Mouse (Mus musculus): ENCODE data around the gene Fkbp8. TPM values are rescaled to one million over a fixed set of nuclear protein-coding genes. Genes with fewer than 3 reads are reported as not detected.

Gene Fkbp8
- polyA plus RNA-seq, 1 experiment from 2014 or later, result 252 TPM

- ATAC-seq (ENCODE audit: low FRiP score, low TSS enrichment), result no peak
- Histone ChIP-seq H3K36me3 (ENCODE audit: control insufficient read depth, insufficient read depth, low read length) (peaks cover 3% of the 10 kb centered on the region; the same call in 1 of the 2 replicates), H3K4me1 (ENCODE audit: control insufficient read depth, insufficient read depth, low read length) (peaks cover 26% of the 10 kb centered on the region), H3K9me3 (ENCODE audit: control insufficient read depth, low read length) (no peaks in the 10 kb centered on the region), H3K27me3 (ENCODE audit: control insufficient read depth, insufficient read depth, low read length) (peaks cover 81% of the 10 kb centered on the region), H3K4me3 (ENCODE audit: low read length) (peak overlapping the region; percentile 20), H3K27ac (ENCODE audit: low read depth, low read length) (no peak overlapping the region), H3K9ac (ENCODE audit: low read depth, low read length) (no peak overlapping the region), H3K4me2 (replicated peaks; ENCODE audit: low read depth, low read length) (peak overlapping the region; percentile 27)
- 11% methylated on average over 37 of the region's 39 CpGs for WGBS
Observed at GRCm38 (mm10) chr8:70500386-70501301, 26.9 kb upstream of the Fkbp8 start.

DNA sequence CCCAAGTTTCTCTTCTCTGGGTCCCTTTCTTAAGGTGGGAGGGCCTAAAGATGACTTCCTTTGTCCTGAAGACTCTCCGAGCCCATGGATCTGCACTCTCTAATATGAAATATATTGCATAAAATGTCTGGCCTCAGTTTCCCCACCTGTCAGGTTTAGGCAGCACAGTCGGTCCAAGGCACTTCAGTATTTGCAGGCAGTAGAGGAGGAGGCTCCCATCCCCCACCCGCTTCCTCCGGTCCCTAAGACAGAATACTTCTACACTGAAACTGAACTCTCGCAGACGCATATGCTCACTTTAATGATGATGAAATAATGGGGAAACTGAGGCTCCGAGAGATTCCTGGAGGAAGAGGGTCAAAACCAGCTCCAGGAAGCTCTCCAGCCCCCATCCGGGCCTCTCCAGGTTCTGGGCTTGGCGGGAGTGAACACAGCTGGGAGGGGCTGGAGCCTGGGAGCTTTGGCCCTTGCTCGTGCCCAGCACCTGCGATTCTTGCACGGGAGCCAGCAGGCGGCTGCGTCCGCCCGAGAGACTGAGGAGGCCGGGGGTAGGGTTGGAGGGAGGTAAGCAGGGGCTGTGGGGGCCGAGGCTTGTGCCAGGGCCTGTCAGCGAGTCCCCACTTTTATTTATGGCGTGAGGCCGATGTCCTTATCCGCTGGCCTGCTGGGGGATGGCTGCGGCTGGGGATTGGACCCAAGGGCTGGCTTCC lies 25.5 kb upstream of the Fkbp8 start:
- Histone ChIP-seq H3K4me2 (replicated peaks; ENCODE audit: low read depth, low read length) (no peak overlapping the region; the same call in 1 of the 2 replicates), H3K4me3 (ENCODE audit: low read length) (no peak overlapping the region), H3K27ac (ENCODE audit: low read depth, low read length) (no peak overlapping the region), H3K36me3 (ENCODE audit: control insufficient read depth, insufficient read depth, low read length) (peaks cover 3% of the 10 kb centered on the region; the same call in 1 of the 2 replicates), H3K9me3 (ENCODE audit: control insufficient read depth, low read length) (no peaks in the 10 kb centered on the region), H3K27me3 (ENCODE audit: control insufficient read depth, insufficient read depth, low read length) (peaks cover 69% of the 10 kb centered on the region), H3K9ac (ENCODE audit: low read depth, low read length) (no peak overlapping the region), H3K4me1 (ENCODE audit: control insufficient read depth, insufficient read depth, low read length) (peaks cover 29% of the 10 kb centered on the region)
- 14% methylated on average over 23 of the region's 23 CpGs for WGBS
- no peak for ATAC-seq (ENCODE audit: low FRiP score, low TSS enrichment)

DNA sequence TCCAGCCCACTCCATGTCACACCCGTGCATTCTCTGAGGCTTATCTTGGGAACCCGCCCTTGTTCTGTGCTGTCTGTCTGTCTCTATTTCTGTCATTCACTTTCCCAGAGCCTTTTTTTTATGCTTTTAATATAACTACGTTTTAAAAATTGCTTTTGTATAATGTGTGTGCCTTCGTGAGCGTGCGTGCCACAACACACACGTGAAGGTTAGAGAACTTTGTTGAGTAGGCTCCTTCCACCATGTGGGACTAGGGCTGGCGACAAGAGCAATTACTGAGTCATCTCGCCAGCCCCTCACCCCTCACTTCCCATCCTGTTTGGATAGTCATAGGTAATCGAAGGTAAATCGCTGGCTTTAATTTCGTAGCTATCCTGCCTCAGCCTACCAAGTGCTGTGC lies 25.0 kb upstream of the Fkbp8 start:
- H3K36me3 ChIP-seq (ENCODE audit: control insufficient read depth, insufficient read depth, low read length), result peaks cover 9% of the 10 kb centered on the region
- H3K4me3 ChIP-seq (ENCODE audit: low read length), result no peak overlapping the region
- no peak for ATAC-seq (ENCODE audit: low FRiP score, low TSS enrichment)
- H3K9ac ChIP-seq (ENCODE audit: low read depth, low read length), result no peak overlapping the region
- peaks cover 29% of the 10 kb centered on the region for H3K4me1 ChIP-seq (ENCODE audit: control insufficient read depth, insufficient read depth, low read length)
- no peak overlapping the region; the same call in 1 of the 2 replicates for H3K4me2 ChIP-seq (replicated peaks; ENCODE audit: low read depth, low read length)
- H3K27me3 ChIP-seq (ENCODE audit: control insufficient read depth, insufficient read depth, low read length), result peaks cover 63% of the 10 kb centered on the region
- H3K9me3 ChIP-seq (ENCODE audit: control insufficient read depth, low read length), result no peaks in the 10 kb centered on the region
- WGBS, result 36% methylated on average over 12 of the region's 12 CpGs
- no peak overlapping the region for H3K27ac ChIP-seq (ENCODE audit: low read depth, low read length)

GRCm38 (mm10) chr8:70503062-70503750 lies 24.3 kb upstream of the Fkbp8 start:
- Histone ChIP-seq H3K4me1 (ENCODE audit: control insufficient read depth, insufficient read depth, low read length) (peaks cover 29% of the 10 kb centered on the region), H3K9ac (ENCODE audit: low read depth, low read length) (no peak overlapping the region)
- WGBS, result 13% methylated on average over 46 of the region's 46 CpGs

DNA sequence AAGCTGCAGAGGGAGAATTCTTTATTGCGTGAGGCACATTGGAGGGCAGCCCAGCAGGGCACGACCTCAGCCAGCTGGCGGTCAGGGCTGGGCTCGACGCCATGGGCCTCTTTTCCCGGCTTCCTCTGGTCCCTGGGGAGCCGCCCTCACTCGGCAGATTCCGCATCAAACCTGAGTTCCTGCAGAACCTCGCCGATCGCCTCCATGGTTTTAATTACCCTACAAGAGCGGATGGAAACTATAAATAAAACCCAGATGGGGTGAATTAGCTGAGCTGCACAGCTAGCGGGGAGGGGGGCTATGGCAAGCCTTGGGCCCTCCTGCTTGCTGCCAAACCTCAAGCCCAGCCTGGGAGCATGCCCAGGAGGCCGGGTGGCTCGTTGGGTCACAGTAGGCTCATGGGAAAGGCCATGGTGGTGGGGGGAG lies 23.2 kb upstream of the Fkbp8 start:
- Histone ChIP-seq H3K27ac (ENCODE audit: low read depth, low read length) (no peak overlapping the region), H3K4me2 (replicated peaks; ENCODE audit: low read depth, low read length) (no peak overlapping the region), H3K9me3 (ENCODE audit: control insufficient read depth, low read length) (no peaks in the 10 kb centered on the region), H3K4me1 (ENCODE audit: control insufficient read depth, insufficient read depth, low read length) (peaks cover 38% of the 10 kb centered on the region), H3K36me3 (ENCODE audit: control insufficient read depth, insufficient read depth, low read length) (peaks cover 27% of the 10 kb centered on the region), H3K4me3 (ENCODE audit: low read length) (no peak overlapping the region), H3K9ac (ENCODE audit: low read depth, low read length) (no peak overlapping the region), H3K27me3 (ENCODE audit: control insufficient read depth, insufficient read depth, low read length) (peaks cover 47% of the 10 kb centered on the region)
- ATAC-seq (ENCODE audit: low FRiP score, low TSS enrichment), result no peak
- 41% methylated on average over 16 of the region's 16 CpGs for WGBS

More at GRCm38 (mm10) chr8:70503062-70503750, 24.3 kb upstream of the Fkbp8 start:
- Histone ChIP-seq H3K4me2 (replicated peaks; ENCODE audit: low read depth, low read length) (0 out of 2 replicates have a peak overlapping the region, but pooled peaks have one; percentile 1), H3K4me3 (ENCODE audit: low read length) (no peak overlapping the region), H3K27me3 (ENCODE audit: control insufficient read depth, insufficient read depth, low read length) (peaks cover 57% of the 10 kb centered on the region), H3K9me3 (ENCODE audit: control insufficient read depth, low read length) (no peaks in the 10 kb centered on the region), H3K27ac (ENCODE audit: low read depth, low read length) (no peak overlapping the region), H3K36me3 (ENCODE audit: control insufficient read depth, insufficient read depth, low read length) (peaks cover 16% of the 10 kb centered on the region)
- ATAC-seq (ENCODE audit: low FRiP score, low TSS enrichment), result 0 out of 2 replicates have a peak, but pooled peaks have one; percentile 7

DNA sequence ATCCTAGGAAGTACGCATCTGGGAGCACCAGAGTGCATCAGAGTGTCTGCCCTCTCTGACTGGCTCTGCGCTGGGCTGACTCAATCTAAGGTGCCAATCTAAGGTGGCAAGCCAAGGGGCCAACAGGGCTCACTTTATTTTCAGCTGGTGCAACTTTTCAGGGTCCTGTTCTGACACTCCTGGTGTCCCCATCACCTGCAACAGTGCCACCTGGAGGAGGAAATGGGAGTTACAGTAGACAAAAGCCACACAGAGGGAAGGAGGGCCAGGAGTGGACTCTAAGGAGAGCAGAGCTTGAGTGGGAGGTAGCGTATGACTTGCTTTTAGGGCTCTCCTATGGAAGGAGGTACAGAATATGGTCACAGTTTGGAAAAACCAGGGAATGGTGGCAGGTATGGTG lies 22.7 kb upstream of the Fkbp8 start:
- H3K4me2 ChIP-seq (replicated peaks; ENCODE audit: low read depth, low read length), result no peak overlapping the region
- 75% methylated on average over 3 of the region's 3 CpGs for WGBS
- H3K4me3 ChIP-seq (ENCODE audit: low read length), result no peak overlapping the region
- no peak overlapping the region for H3K9ac ChIP-seq (ENCODE audit: low read depth, low read length)
- peaks cover 41% of the 10 kb centered on the region for H3K27me3 ChIP-seq (ENCODE audit: control insufficient read depth, insufficient read depth, low read length)
- peaks cover 38% of the 10 kb centered on the region for H3K4me1 ChIP-seq (ENCODE audit: control insufficient read depth, insufficient read depth, low read length)
- peaks cover 27% of the 10 kb centered on the region for H3K36me3 ChIP-seq (ENCODE audit: control insufficient read depth, insufficient read depth, low read length)
- ATAC-seq (ENCODE audit: low FRiP score, low TSS enrichment), result no peak
- no peak overlapping the region for H3K27ac ChIP-seq (ENCODE audit: low read depth, low read length)
- H3K9me3 ChIP-seq (ENCODE audit: control insufficient read depth, low read length), result no peaks in the 10 kb centered on the region

DNA sequence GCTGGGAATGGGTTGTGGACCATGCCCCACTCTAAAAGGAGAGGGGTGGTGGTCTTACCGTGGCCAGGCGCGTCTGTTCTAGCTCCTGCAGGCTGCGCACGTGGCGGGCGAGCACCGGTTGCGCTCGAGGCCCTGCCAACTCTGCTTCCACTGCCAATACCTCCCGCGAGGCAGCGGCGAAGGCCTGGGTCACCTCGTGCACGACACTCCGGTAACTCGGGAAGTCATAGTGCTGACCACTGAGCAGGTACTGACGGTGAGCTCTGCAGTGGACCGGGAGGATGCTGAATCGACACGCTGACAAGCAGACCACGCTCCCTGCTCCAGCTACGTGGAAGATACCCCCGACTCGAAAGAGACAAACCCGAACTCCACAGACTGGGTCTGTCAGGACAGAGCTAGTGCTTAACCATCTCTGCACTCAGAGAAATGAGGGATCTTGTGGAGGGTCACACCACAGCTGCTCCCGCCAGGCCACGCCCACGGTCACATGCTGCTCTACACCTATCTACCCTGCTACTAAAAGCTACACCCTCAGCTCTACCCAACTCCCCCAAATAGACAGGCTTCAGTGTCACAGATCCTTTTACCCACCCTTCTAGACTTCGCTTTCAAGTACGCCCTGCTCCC lies 21.7 kb upstream of the Fkbp8 start:
- Histone ChIP-seq H3K36me3 (ENCODE audit: control insufficient read depth, insufficient read depth, low read length) (peaks cover 27% of the 10 kb centered on the region), H3K27me3 (ENCODE audit: control insufficient read depth, insufficient read depth, low read length) (peaks cover 32% of the 10 kb centered on the region), H3K9me3 (ENCODE audit: control insufficient read depth, low read length) (no peaks in the 10 kb centered on the region), H3K4me1 (ENCODE audit: control insufficient read depth, insufficient read depth, low read length) (peaks cover 36% of the 10 kb centered on the region), H3K9ac (ENCODE audit: low read depth, low read length) (peak overlapping the region; percentile 90), H3K27ac (ENCODE audit: low read depth, low read length) (no peak overlapping the region), H3K4me3 (ENCODE audit: low read length) (peak overlapping the region; percentile 77), H3K4me2 (replicated peaks; ENCODE audit: low read depth, low read length) (peak overlapping the region; percentile 80)
- peak; percentile 30 for ATAC-seq (ENCODE audit: low FRiP score, low TSS enrichment)
- 38% methylated on average over 32 of the region's 32 CpGs for WGBS

DNA sequence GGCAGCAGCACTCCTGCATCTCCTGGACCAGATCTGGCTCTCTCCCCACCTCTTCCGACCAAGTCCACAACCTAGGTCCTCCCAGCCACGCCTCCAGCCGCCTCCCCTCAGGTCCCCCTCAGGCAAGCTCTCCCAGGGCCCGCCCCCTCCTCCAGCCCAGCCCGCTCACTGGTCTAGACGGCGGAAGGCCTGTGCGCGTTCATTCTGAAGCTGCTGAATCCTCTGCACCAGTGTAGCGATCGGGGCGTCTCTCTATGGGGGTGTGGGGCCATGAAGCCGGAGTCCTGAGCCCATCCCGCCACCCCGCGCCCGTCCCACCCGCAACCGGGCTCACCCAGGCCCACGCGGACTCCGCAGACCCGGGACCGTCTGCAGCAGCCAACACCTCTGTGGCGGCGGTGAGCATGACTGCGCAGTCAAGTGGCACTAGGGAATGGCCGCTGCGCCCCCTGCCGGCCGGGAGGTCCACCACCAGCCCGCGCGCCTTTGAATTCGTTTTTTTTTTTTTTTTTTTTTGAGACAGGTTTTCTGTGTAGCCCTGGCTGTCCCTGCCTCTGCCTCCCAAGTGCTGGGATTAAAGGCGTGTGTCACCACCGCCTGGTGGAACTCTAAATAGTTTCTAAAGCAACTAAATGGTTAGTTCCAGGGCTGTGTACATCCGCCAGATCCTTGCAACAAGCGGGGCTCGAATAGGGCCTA lies 21.0 kb upstream of the Fkbp8 start, which contains the start of gene Rex1bd:
Rex1bd (minus strand) TSS at position 425 of the 699 bp plus-strand sequence.
- Histone ChIP-seq H3K4me3 (ENCODE audit: low read length) (peak within 1 kb of the TSS; percentile 77), H3K36me3 (ENCODE audit: control insufficient read depth, insufficient read depth, low read length) (peaks cover 27% of the 10 kb centered on the region), H3K4me1 (ENCODE audit: control insufficient read depth, insufficient read depth, low read length) (peaks cover 34% of the 10 kb centered on the region), H3K27me3 (ENCODE audit: control insufficient read depth, insufficient read depth, low read length) (peaks cover 25% of the 10 kb centered on the region), H3K9me3 (ENCODE audit: control insufficient read depth, low read length) (no peaks in the 10 kb centered on the region), H3K9ac (ENCODE audit: low read depth, low read length) (peak within 1 kb of the TSS; percentile 90), H3K4me2 (replicated peaks; ENCODE audit: low read depth, low read length) (peak within 1 kb of the TSS; percentile 80), H3K27ac (ENCODE audit: low read depth, low read length) (peak within 1 kb of the TSS; percentile 87)
- peak; percentile 88 for ATAC-seq (ENCODE audit: low FRiP score, low TSS enrichment)
- 3% methylated on average over 39 of the region's 40 CpGs for WGBS
